Mouse (Mus musculus): ENCODE measurements at regions not wholly inside any gene's neighbourhood (a gene's known extent, or its start where the extent isn't known, plus 50 kb on each side); places are given as distances from the start of the nearest gene placed in this dataset.

DNA sequence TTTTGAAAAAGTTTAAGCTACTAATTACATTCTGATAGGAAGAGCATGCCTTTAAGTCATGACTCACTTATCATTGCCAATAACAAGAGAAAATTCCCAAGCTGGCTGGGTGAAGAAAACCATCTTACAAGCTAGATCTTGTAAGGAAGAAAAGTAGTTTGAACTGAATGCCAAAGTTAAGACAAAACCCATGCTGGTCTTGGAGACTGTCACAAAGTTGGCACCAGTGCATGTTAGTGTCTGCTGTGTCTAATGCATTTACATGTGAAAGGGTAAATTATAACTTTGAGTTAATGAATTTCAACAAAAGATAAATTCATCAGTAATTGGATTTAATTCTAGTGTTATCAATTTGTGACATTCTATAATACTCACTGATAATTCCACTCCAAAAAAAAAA, 533.6 kb upstream of the Fam241a start:
- DNase-seq (ENCODE audit: low spot score): no peak

DNA sequence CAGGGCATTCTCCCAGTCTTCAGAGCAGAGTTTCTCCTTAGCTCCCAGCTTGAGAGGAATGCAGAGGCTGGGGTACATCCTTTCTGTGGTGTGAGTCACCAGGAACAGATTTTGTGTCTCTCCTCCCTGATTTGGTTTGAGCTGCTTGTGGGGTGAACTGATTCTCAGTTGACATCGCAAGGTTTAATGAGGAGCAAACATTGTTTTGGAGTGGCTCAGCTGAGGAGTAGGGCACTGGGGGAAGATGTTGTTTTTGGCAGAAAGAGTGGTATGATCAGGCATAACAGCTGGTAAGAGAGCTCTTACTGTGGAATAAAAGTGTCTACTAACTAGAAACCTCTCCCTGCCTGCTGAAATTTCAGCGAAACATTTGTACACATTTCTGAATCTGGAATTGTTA, 519.4 kb upstream of the Fam241a start:
- no peak for DNase-seq (ENCODE audit: low spot score)

DNA sequence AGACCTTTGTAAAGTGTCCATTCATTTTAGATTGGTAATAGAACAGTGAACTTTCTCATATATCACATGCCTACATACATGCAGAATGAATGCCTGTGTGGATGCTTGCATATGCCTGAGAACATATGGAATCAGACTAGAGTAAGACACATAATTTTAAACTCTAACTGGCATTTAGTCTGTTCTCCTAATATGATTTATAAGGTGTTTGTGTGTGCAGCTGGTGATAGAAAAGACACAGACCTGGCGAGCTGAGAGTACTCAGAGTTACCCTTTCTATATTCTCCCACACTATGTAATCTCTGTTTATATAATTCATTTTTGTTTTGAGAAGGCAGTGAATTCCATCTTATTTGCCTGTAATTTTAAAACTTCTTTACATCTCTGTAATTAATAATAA, 517.4 kb upstream of the Fam241a start:
- DNase-seq (ENCODE audit: low spot score): no peak

GRCm38 (mm10) chr3:128412157-128412556, 516.0 kb upstream of the Fam241a start:
- DNase-seq (ENCODE audit: low spot score): no peak

DNA sequence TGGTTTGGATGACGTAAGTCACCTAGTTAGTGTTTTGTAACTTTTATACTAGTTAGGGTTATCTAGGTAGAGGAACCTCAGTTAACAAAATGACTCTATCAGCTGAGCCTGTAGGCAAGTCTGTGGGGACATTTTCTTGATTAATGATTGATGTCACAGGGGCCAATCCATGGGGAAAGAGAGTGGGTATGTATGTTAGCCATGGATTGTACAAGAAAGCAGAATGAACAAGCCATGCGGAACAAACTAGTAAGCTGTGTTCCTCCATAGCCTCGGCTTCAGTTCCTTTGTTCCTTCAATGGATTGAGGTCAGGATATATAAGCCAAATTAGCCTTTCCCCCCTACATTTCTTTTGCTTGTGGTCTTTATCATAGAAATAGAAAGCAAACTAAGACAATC, 498.7 kb upstream of the Fam241a start:
- no peak for DNase-seq (ENCODE audit: low spot score)

DNA sequence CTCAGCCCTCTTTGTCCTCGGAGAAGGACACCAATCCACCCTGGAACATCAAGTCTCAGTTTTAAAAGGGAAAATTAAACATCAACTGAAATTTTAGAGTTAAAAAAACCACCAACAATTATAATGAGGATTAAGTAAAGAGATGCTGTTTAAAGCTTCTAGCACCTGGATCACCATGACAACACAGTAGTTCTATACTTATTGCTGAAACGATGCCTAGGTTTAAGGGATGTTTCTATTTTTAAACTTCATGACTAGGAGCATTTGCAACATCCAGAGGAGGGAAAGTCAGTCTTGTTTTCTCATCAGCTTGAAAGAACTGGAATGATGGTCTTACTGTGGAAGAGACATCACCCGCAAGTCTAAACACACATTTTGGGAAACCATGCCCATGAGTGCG, 484.5 kb upstream of the Fam241a start:
- no peak for DNase-seq (ENCODE audit: low spot score)

DNA sequence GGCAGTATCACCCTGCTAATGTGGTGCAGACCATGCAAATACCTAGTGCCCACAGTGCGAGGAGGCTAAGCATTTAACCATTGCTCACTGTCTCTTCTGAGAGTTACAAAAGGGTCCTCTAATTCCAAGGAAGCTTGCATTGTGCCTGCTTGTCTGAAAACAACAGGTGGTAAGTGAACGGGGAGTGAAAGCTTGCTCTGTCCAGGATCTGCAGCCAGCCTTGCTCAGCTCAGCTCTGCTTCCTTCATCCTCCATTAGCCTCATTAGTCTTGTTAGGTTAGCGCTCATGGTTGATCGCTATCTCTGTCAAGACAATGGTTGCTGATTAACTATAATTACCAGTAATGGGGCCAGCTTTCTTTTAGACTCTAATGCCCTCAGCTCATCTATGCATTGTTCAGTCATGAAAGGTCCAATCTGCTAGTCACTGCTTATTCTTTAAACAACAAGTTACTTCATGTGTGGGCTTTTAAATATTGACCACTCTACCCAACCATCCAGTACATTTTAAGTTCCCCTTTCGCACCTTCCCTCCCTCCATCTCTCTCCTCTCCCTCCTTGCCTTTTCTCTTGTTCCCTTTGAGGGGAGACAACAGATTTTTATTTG, 473.5 kb upstream of the Fam241a start:
- DNase-seq (ENCODE audit: low spot score): no peak

- no peak for DNase-seq (ENCODE audit: low spot score)
These were observed 466.2 kb upstream of the Fam241a start for GRCm38 (mm10) chr3:128362310-128362709.

DNA sequence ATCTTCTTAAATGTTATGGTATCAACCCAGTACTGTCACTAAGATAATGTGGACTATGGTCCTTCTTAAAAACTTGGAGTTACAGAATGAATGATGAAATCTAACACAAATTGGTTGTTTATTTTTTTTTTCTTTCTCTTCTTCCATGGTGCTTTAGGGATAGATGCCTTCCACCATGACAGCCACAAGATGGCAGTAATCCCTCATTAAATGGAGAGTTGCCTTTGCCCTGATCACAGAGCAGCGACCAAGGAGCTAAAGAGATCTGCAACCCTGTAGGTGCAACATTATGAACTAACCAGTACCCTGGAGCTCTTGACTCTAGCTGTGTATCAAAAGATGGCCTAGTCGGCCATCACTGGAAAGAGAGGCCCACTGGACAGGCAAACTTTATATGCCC, 453.0 kb upstream of the Fam241a start:
- DNase-seq (ENCODE audit: low spot score): peak; percentile 2

DNA sequence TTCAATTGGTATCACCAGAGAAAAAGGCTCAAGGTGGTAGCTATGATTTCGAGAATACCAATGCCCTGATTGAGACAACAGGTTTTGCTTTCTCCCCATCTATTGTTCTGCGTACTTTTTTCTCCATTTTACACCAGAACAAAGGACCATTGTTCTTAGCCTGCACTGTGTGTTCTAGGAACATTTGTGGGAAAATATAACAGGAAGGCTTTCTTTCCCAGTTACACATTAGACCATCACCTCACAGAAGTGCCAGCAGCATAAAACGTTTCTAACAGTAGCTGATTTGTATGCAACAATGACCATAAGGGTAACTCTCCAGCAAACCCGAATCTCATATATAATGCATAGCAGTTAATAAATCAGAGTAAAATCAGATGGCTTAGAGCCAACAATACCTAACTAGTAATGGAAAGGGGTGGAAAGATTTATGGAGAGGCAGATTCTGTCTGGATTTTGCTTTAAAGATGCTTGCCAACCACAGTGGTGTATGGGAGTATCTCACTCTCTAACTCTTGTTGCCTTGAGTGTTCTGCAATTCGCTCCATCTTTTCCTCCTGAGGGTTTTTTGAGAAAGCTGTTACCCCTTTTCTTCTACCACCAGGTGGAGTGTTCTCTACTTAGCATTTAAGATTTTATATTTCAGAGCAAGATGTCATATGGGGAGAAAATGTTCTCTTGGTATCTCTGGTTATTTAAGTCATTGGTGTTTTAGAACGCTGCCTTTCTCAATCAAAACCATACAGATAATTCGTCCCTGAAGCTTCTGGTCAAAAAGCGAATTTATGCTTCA, 451.9 kb upstream of the Fam241a start:
- no peak for DNase-seq (ENCODE audit: low spot score)

- DNase-seq (ENCODE audit: low spot score): no peak
These were observed 441.4 kb upstream of the Fam241a start for GRCm38 (mm10) chr3:128337508-128337907.

DNA sequence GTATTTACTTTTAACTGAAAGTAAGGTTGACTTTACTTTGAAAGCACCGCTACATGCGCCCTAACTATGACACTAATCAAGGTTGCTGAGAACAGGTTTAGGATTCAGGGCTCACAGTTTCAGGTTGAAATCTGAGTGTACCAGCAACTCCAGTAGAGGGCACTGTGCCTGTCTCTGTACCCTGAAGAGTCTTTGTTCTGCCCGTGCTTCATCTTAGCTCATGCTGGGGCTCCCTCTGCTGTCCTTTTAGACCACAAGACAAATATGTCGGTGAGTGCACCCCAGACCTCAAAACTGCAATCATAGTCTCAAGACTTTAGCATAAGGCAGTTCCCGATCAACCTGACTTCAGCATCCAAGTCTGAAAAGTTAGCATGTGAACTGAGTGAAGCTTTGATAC, 440.9 kb upstream of the Fam241a start:
- peak; percentile 59 for DNase-seq (ENCODE audit: low spot score)

DNA sequence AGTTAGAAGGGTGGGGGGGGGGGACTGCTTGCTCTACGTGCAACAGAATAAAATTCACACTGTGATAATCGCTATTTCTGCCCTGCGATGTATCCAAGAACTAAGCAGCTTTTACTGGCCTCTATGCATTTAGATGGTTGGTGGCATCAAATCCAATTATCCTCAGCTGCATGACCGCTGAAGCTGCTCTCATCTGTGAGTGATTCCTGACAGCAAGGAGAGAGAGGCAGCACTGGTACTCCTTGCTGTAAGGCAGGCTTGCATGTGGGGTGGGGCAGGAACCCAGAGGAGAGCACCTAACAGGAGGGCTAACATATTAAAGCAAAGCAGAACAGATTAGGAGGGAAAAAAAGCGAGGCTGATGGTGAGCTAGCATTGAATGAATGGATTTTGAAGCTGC, 431.6 kb upstream of the Fam241a start:
- no peak for DNase-seq (ENCODE audit: low spot score)

DNA sequence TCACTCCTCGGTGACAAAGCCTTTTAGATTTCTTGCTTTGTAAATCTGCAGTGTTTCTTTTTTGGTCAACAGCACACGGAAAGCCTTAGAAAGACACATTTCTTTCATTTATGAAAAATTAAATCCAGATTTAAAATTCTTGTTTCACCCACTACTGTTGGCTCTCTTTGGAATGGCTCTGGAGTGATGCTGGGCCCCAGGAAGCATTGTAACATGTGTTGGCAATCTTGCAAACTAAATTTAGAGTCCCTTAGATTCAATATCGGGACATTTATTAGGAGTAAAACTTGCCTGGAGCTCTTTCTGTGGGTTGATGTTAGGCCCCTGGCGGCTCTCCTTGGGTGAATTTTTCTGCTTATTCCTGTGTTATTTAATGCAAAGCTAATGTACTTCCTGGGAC, 405.2 kb upstream of the Fam241a start:
- no peak for DNase-seq (ENCODE audit: low spot score)

DNA sequence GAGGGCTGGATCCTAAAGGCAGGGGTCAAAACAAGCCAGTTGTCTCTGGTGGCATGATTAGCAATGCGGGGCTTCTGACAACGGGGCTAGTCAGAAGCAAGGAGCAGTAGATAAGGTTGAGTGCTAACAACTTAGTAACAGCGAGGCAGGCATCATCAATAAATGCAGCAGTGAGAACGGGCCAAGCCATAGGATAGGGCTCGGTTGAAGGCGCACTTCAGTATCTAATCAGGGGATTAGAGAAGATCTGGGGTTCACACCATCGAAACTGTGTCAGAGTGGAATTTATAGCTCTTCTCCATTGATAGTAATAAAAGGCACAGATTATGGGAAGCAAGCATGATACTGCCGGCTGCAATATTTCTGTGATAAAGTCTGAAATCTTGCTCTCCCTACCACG, 402.0 kb upstream of the Fam241a start:
- DNase-seq (ENCODE audit: low spot score): no peak

DNA sequence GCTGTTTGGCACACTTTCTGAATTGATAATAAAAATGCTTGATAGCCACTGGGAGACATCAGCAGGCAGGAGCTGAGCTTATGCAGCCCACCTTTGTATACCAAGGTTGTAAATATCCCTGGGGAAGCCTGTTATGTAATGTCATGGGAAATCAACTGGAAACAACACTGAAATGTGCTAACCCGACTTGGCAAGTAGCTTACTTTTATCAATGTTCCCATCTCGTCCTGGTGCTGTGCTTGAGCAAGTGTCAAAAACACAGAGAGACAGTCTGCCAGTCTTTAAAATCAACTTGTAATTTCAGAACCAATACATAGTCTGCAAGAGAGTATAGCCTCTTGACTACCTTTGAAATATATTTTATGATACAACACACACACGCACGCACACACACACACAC, 391.7 kb upstream of the Fam241a start:
- no peak for DNase-seq (ENCODE audit: low spot score)

DNA sequence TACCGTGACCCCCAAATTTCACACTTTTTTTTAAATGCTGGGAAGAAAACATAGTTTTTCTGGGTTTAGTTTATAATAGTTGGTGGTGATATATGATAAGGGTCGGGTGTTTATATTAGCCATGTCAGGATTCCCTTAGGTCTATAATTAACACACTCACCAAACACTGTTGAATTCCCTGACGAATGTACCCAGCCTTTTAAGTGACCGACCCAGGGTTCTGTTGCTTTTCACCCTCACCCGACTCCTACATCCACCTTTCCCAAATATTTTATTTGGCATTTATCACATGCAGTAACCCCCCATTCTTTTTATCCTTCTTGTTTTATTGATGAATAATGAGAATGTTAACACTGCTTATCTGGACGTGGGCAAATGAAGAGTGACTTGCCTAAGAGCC, 389.1 kb upstream of the Fam241a start:
- DNase-seq (ENCODE audit: low spot score): no peak

DNA sequence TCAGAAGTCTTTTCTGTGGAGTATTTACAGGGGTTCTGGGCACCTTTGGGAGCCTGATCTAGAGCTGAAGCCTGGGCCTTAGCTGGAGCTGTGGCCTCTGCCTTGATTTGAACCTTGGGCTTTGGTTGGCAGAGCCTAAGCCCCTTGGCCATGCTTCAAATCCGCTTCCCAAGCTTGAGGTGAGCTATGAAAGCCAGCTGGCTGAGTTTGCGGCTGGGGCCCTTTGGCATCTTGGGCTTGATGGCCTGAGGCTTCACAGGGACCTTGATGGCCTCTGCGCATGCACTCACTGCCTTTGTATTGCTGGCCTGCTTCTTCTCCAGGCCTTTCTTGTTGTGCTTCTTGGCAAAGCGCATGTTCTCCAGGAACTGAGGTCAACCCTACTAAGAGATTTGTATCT, 384.5 kb upstream of the Fam241a start:
- DNase-seq (ENCODE audit: low spot score): no peak

- DNase-seq (ENCODE audit: low spot score): no peak
These were observed 374.5 kb upstream of the Fam241a start for GRCm38 (mm10) chr3:128270576-128270975.

GRCm38 (mm10) chr3:128261208-128261607, 365.1 kb upstream of the Fam241a start:
- no peak for DNase-seq (ENCODE audit: low spot score)

GRCm38 (mm10) chr3:128247816-128248215, 351.7 kb upstream of the Fam241a start:
- DNase-seq (ENCODE audit: low spot score): no peak

DNA sequence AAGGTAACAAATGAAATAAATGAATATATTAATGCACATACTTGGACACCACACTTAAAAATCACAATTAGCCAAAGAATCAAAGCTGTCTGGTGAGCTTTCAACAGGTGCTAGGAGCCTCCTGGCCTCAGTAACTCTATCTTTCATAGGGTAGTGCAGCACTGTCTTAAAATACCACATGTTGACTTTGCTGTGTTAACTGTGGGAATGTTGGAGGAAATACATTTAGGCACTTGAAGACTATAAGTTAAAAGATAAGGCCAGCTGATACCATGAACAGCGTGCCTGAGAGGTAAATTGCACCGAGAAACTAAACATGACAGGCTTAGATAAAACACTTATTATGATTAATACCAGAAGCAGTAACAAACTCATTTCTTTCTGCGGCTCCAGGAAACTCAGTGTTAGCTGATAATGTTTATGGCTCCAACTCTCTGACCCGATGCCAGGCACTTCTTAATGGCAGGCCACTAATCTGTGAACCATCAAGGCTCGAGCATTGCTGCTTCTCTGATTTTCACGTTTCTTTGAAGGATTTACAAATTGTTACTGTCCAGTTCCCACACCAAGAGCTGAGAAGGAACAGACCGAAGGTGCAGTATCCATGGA, 343.8 kb upstream of the Fam241a start:
- no peak for DNase-seq (ENCODE audit: low spot score)

- DNase-seq (ENCODE audit: low spot score): no peak
These were observed 334.3 kb upstream of the Fam241a start for GRCm38 (mm10) chr3:128230390-128230789.

Measured in thymus, postnatal 0 days (tissue).